Mouse (Mus musculus) forebrain, postnatal 0 days (tissue): Measurements from ENCODE around the gene Amy2a5. TPM values are rescaled to one million over a fixed set of nuclear protein-coding genes. Genes with fewer than 3 reads are reported as not detected.
"Not testable (repeated sequence)": the region's sequence is repeated elsewhere in the genome, so short reads cannot be mapped to it uniquely, and the experiment has no call there.

Experiments
- ATAC-seq: fragments of 200-750 bp; cut with Nextera tagmentation; 2 replicates; pipeline ENCODE4 v1.8.0; 2017; ENCODE audit warnings: mild to moderate bottlenecking, moderate library complexity
- DNase-seq: peaks from one replicate; pipeline ENCODE4 v3.0.0-alpha.2; 2015
- H3K27ac ChIP-seq: fragments of 300-500 bp; sonication (generic); 2 replicates; pipeline ENCODE4 v1.5.1; 2014; ENCODE audit warnings: low read depth, mild to moderate bottlenecking, antibody characterized with exemption, low read length, moderate library complexity, mixed read lengths
- H3K27me3 ChIP-seq: fragments of 300-500 bp; sonication (generic); 2 replicates; pipeline ENCODE4 v1.6.1; 2014; ENCODE audit warnings: mild to moderate bottlenecking, low read length, mixed read lengths; ENCODE audit not compliant: insufficient read depth
- H3K36me3 ChIP-seq: fragments of 300-500 bp; sonication (generic); 2 replicates; pipeline ENCODE4 v1.6.1; 2014; ENCODE audit warnings: mild to moderate bottlenecking, moderate library complexity; ENCODE audit not compliant: insufficient read depth
- H3K4me1 ChIP-seq: fragments of 300-500 bp; sonication (generic); 2 replicates; pipeline ENCODE4 v1.6.1; 2014; ENCODE audit warnings: antibody characterized with exemption; ENCODE audit not compliant: insufficient read depth
- H3K4me2 ChIP-seq: fragments of 300-500 bp; sonication (generic); 2 replicates; pipeline ENCODE4 v1.6.1; 2014; ENCODE audit warnings: low read depth, mild to moderate bottlenecking, moderate library complexity
- H3K4me3 ChIP-seq: fragments of 300-500 bp; sonication (generic); 2 replicates; pipeline ENCODE4 v1.5.1; 2014; ENCODE audit warnings: low read depth, low read length, mixed read lengths
- H3K9ac ChIP-seq: fragments of 300-500 bp; sonication (generic); 2 replicates; pipeline ENCODE4 v1.6.1; 2014; ENCODE audit warnings: mild to moderate bottlenecking
- H3K9me3 ChIP-seq: fragments of 300-500 bp; sonication (generic); 2 replicates; pipeline ENCODE4 v1.6.1; 2016; ENCODE audit warnings: low read length
- CTCF ChIP-seq: sonication (generic); IDR thresholded peaks from 2 replicates; pipeline ENCODE4 v1.5.1; 2016; ENCODE audit warnings: antibody characterized with exemption, control low read depth, low read depth
- WGBS: fragments of 180-500 bp; shearing (Covaris S2); extraction: QIAGEN DNeasy Blood & Tissue Kit; methylation state at CpG from one replicate; pipeline ENCODE4 v1.1.7; 2014; 5-methylcytosine and 5-hydroxymethylcytosine counted together
- polyA plus RNA-seq: library from polyadenylated mRNA; unstranded; fragments of >200 nt; fragmentation: Nextera tagmentation; extraction: Ambion mirVana; gene quantifications from 2 replicates; pipeline ENCODE4 v1.2.1, GENCODE M21; 2015
- total RNA-seq: library from RNA; depleted of rRNA; stranded (reverse); fragments of >200 nt; gene quantifications from 2 replicates; pipeline ENCODE4 v1.2.3, GENCODE M21; 2014; rRNA removed

Amy2a5 gene
- total RNA-seq = not detected in 2 replicates
- polyA plus RNA-seq = not detected in 2 replicates

DNA sequence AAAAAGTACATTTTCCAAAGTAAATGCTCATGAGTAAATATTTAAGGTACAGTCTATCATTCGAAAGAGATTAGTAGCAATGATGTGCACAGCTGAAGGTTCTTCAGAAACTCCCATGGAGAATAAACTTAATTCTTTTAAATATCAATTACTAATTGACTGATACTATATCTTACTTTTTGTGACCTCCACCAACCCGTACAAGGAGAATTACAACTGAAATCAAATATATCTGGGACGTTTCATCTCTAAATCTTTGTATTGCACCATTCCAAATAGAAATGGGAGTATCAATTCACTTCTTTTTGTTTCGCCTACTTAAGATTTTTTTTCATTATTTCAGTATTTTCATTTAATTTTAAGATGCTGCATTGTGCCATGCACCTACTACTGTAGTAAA is at the start of gene Amy2a5:
Gene Amy2a5 (minus strand): TSS at position 101 of the 400 bp plus-strand sequence.
- H3K4me1 ChIP-seq = not testable (repeated sequence)
- WGBS = no CpG with 5 or more reads among the region's 4 CpGs

DNA sequence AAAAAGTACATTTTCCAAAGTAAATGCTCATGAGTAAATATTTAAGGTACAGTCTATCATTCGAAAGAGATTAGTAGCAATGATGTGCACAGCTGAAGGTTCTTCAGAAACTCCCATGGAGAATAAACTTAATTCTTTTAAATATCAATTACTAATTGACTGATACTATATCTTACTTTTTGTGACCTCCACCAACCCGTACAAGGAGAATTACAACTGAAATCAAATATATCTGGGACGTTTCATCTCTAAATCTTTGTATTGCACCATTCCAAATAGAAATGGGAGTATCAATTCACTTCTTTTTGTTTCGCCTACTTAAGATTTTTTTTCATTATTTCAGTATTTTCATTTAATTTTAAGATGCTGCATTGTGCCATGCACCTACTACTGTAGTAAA is 32.7 kb upstream of the Amy2a5 start, which contains the start of gene Amy2a4:
Gene Amy2a4 (minus strand): TSS at position 101 of the 400 bp plus-strand sequence.
- H3K27ac ChIP-seq, DNase-seq, H3K27me3 ChIP-seq, H3K9ac ChIP-seq, ATAC-seq, H3K9me3 ChIP-seq, H3K4me2 ChIP-seq, H3K4me3 ChIP-seq, H3K36me3 ChIP-seq, H3K4me1 ChIP-seq: not testable (repeated sequence)
- WGBS = no CpG with 5 or more reads among the region's 4 CpGs

More for the DNA sequence above, at the start of gene Amy2a5:
- not testable (repeated sequence) for ATAC-seq, H3K27me3 ChIP-seq, DNase-seq, H3K4me3 ChIP-seq, H3K9me3 ChIP-seq, H3K9ac ChIP-seq, H3K36me3 ChIP-seq, H3K27ac ChIP-seq, H3K4me2 ChIP-seq

DNA sequence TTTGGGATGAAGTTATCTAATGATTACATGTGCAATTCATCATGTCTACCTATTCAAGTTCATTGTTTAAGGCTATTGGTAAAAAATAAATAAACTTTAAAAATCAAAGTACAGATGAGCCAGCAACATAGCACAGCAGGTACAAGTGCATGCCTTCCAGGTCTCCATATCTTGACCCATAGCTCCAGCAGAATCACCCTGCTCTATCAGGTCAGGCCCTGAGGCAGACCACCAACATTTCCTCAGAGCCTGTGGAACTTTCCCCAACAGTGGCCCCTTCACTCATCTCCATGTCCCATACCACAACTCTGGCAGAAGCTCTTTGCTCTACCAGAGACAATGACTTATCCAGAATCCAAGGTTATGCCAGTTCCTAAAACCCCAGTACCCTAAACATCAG is 21.6 kb upstream of the Amy2a5 start:
- DNase-seq, H3K4me2 ChIP-seq, H3K27ac ChIP-seq, ATAC-seq, H3K4me3 ChIP-seq, H3K4me1 ChIP-seq, H3K9me3 ChIP-seq, H3K27me3 ChIP-seq, H3K9ac ChIP-seq, H3K36me3 ChIP-seq: not testable (repeated sequence)

DNA sequence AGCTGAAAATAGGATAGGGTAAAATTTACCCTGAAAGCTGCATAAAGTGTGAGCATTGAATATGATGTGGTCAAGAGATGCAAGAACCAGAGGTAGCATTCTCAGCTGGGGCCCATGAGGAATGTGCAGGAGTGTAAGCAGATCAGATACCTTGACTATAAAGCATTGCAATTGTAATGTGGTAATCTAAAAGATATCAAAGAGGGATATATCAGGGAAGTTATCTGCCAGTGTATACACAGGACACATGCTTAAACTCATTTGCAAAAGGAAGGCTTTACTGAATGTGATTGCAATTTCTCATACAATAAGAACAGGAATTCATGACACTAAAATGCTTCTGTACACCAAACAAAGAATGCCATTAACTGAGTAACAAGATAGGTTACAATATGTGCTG is 20.9 kb upstream of the Amy2a5 start:
- not testable (repeated sequence) for H3K4me2 ChIP-seq, H3K27ac ChIP-seq, DNase-seq, H3K4me3 ChIP-seq, H3K9ac ChIP-seq, H3K36me3 ChIP-seq, H3K27me3 ChIP-seq, H3K9me3 ChIP-seq, H3K4me1 ChIP-seq, ATAC-seq

DNA sequence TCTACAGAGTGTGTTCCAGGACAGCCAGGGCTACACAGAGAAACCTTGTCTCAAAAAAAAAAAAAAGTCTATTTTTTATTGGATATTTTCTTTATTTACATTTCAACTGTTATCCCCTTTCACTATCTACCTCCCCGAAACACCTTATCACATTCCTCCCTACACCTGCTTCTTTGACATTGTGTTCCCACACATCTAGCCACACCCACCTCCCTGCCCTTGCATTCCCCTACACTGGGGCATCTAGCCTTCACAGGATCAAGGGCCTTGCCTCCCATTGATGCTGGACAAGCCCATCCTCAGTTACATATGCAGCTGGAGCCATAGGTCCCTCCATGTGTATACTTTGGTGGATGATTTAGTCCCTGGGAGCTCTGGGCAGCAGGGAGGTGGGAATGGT is 31.5 kb downstream of the Amy2a5 start:
- 100% methylated on average over 1 of the region's 1 CpGs for WGBS

More for the DNA sequence above, 31.5 kb downstream of the Amy2a5 start:
- DNase-seq (no peak), ATAC-seq (no peak)
- no peak for TF ChIP-seq CTCF
- Histone ChIP-seq H3K36me3 (no peaks in the 10 kb centered on the region), H3K27ac (no peak overlapping the region), H3K9ac (no peak overlapping the region), H3K9me3 (no peaks in the 10 kb centered on the region), H3K4me2 (no peak overlapping the region), H3K4me3 (no peak overlapping the region), H3K4me1 (no peaks in the 10 kb centered on the region), H3K27me3 (no peaks in the 10 kb centered on the region)

Other genes with a start within 250 kb of the Amy2a5 start
- 0.08 TPM in 1 of 2 replicates, not detected in the other for gene Amy2a4, start 32.6 kb upstream of the Amy2a5 start, total RNA-seq
- gene Amy2a4, start 32.6 kb upstream of the Amy2a5 start, polyA plus RNA-seq = not detected in 2 replicates
- gene Amy2a3, start 65.2 kb upstream of the Amy2a5 start, total RNA-seq = 0.08 TPM in 1 of 2 replicates, not detected in the other
- gene Amy2a3, start 65.2 kb upstream of the Amy2a5 start, polyA plus RNA-seq = not detected in 2 replicates
- gene Amy2a2, start 97.8 kb upstream of the Amy2a5 start, total RNA-seq = 0.08 TPM in 1 of 2 replicates, not detected in the other
- not detected in 2 replicates for gene Amy2a2, start 97.8 kb upstream of the Amy2a5 start, polyA plus RNA-seq